Mouse (Mus musculus) thymus, postnatal 0 days (tissue): ENCODE data around the gene Ndufaf4. TPM values are rescaled to one million over a fixed set of nuclear protein-coding genes. Genes with fewer than 3 reads are reported as not detected.
A peak's percentile ranks its signal among the peaks of the same experiment; 100 is the strongest.
"Not testable (repeated sequence)": the region's sequence is repeated elsewhere in the genome, so short reads cannot be mapped to it uniquely, and the experiment has no call there.

ENCODE experiments used
- DNase-seq: peaks from one replicate; pipeline ENCODE4 v3.0.0-alpha.2; 2015; ENCODE audit warnings: low spot score
- polyA plus RNA-seq: library from polyadenylated mRNA; unstranded; fragments of >200 nt; fragmentation: Nextera tagmentation; extraction: Ambion mirVana; gene quantifications from 2 replicates; pipeline ENCODE4 v1.2.1, GENCODE M21; 2015

The Ndufaf4 gene
- 54.6 and 55.1 TPM in 2 replicates for polyA plus RNA-seq

DNA sequence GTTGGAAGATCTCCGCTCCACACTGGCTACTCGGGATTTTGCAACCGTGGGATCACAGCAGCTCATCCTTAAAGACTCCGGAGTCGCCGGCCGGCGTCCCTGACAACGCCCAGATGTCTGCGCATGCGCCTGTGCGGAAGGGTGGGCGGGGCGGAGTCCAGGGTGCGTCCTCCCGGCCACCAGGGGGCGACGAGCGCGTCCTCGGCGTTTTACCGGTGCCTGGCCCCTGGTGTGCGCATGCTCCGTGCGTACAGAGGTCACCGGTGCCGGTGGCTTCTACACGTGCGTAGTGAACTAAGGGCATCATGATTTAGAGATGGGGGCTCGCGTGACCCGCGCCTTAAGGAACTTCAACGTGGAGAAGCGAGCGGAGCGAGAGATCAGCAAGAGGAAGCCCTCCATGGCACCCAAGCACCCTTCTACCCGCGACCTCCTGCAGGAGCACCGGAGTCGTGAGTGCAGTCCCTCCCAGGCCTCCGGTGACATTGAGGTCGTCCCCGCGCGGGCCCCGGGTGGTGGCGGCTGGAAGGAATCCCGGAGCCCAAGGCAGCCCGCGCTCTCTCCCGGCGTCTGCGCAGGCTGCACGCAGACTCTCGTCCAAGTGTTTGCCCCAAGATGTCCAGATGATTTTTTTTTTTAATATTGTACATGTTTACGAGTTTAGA lies at the start of gene Ndufaf4:
Gene Ndufaf4 (plus strand): TSS at position 233 of the 665 bp plus-strand sequence.
- DNase-seq: peak; percentile 94

DNA sequence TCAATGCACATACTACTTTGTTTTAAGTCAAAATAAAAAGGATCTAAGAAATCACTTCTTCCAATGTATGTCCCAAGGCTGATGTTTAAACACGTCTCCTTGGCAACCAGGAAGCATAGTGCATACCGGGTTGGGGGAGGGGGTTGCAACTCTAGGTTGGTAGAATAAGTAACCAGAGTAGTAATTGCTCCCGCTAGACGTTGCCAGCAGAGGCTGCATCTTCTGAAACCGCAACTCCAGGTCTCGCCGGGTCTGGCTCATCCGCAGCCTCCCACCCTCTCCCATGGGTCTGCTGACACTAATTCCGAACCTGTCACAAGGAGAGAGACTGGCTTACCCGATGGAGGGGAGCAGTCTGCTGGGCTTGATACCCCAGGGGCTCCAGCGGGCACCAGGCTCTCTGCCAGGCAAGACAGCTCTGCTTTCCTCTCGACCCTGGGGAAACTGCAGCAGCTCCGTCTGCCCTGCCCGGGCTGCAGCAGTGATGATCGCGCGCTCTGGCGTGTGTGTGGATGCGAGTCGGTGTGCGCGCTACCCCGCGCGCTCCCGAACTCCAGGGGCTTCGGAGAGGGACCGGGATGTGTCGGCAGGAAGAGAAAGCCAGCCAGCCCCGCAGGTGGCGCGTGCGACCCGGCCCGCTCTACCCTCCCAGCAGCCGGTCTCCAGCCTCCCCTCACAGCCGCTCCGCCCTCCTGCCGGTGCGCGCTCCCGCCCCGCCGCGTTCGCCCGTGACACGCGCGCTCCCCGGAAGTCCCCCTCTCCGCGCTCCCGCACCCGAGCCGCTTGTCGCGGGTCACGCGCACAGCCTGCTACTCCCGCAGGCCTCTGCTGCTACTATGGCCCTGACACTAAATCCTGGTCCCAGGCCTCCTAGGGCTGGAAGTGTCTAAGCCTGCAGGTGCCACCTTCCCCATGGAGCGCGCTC lies 47.2 kb upstream of the Ndufaf4 start, which contains the start of gene Klhl32:
Gene Klhl32 (minus strand): TSS at position 724 of the 925 bp plus-strand sequence.
- peak; percentile 68 for DNase-seq

DNA sequence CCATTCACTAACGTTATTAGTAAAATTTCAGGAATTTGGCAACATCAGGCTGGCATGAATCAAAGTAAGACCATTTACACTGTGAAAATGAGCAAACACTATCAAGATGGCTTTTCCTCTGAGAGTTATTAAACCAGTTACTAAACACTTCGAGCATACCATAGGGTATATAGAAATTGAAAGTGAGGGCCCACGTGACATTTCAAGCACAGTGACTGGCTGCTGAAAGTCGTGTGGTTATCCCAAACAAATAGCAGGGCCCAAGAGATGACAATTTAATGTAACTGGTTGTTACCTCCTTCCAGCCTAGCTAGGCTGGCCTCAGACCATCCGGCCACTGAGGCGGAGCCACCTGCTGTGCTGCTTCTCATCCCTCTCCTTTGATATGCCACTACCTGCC lies 32.2 kb upstream of the Ndufaf4 start:
- DNase-seq: no peak

DNA sequence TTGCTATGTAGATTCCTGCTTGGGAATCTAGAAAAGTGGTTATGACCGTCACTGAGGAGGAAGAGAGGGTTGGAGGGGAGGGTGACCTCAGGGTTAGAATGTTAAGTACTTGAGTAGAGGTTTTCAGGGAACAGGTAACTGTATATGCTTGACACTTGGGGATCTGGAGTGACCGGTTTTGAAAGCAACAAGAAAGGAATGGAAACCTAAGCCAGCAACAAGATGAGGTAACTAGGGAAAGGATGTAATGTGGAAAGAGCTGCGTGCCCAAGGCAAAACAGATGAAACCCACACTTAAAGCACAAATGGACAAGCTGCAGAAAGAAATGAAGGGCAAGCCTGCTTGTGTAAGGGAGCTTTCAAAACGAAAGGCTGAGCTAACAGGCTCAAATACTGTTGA lies 28.7 kb upstream of the Ndufaf4 start:
- no peak for DNase-seq

DNA sequence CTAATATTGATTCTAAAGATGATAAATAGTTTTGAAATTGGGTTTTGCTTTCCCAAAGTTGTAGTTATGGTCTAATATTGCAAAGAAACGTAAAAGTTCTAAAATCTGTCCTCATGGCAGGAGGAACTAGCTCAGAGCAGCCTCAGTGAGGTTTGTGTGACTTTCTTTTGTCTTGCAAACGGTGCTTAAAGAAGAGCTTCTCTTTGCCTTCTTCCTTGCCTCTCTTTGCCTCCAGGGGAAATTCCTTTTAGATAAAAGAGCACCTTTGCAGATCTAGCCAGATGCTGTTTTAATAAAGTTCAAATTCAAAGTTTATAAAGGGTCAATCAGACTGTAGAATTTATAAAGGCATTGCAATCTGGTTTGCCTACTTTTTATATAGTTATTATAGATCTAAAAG lies 8.5 kb upstream of the Ndufaf4 start:
- DNase-seq: not testable (repeated sequence)

DNA sequence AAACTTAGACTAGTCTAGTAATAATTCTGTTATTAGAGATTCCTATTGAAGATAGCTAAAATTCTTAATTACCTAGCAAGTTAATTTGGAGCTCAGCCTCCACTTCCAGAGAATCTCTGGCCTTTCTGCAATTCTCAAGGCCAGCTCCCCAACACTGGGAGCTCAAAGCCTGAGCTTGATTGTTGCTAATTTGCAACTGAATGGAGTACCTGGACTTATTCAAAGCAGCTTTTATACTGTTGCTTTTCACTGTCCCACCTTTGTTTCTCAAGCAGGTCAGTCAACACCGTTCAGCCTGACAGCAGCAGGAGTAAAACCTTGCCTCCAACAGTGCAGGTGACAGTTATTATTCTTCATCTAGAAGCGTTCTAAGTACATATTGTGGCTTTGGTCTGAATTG lies 5.6 kb upstream of the Ndufaf4 start:
- not testable (repeated sequence) for DNase-seq

DNA sequence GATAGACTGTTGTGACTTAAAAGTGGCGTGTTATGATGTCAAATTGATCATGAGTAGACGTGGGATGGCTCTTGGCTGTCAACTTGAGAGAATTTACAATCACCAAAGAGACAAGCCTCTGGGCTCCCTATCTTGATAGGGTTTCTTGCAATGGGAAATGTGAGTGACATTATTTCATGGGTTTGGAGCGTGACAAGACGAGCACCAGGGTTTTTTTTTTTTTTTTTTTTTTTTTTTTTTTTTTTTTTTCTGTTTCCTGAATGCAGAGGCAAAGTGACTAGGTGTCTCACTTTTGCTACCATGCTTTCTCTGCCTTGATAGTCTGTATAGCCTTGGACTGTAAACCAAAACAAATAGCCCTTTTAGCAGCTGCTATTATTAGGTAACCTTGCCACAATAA lies 3.3 kb upstream of the Ndufaf4 start:
- DNase-seq: no peak

DNA sequence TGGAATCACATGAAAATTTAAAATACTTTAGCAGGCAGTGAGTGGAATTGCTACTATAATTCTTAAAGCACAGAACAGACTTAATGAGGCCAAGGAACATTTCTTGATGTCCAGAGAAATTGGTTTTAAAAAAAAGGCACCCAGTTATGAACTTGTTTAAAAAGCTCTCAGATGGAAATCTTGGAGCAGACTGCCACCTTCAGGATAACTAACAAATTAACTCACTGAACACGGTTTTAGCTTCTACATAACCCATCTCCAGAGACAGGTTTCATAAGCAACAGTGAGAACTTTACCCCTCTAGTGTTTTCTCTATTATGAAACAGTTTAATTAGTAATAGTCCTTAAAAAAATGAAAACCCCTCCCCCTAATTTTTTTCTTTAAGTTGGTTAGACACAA lies 1.1 kb upstream of the Ndufaf4 start:
- DNase-seq: peak; percentile 56

DNA sequence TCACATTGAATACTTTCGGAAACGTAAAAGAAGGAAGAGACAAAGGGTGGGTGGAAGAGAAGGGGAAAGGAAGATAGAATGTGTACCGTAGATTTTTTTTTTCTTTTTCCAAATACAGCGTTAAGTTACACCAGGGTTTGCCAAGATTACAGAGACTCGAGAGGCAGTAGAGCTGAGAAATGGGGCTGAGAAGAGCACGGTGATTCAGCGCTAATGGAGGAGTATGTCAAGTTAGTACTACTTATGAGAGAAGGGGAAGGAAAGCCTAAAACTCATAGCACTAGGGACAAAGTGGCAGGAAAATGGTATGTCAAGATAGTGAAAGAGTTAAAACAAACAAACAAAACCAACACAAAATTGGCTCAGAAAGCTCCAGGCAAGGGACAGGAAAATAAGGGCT lies 532 bp upstream of the Ndufaf4 start:
- DNase-seq: no peak

DNA sequence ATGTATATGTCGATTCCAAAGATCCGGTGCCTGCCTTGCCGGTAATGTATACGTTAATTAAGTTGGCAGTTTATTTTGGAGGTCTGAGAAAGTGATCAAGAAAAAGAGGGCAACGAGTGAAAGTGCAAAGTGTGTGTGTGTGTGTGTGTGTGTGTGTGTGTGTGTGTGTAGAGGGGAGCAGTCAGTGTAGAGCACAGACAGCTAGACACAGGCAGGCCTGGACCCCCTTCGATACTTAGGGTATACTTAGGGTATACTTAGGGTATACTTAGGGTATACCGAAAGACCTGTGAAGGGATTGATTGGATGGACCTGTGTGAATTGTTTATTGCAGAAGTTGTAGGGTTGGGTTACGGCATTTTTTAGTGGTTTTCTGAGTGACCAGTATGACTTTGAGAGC lies 753 bp downstream of the Ndufaf4 start:
- DNase-seq: no peak

DNA sequence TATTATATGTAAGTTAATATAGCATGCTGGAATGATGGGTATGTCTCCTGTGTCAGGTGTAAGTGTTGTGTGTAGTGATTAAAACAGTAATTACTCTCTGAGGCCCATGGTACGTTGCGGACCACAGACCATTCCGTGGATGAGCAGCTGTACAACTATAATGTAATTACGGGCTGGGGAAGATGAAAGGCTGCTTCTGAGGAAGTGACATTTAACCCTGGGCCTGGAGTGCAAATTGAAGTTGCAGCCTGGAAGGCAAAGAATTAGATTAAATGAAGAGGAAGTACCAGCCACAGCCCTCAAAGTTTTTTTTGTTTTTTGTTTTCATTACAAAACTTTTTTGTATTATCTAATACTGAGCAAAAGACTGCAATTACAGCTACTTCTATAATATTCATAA lies 1.3 kb downstream of the Ndufaf4 start:
- DNase-seq: peak; percentile 5

DNA sequence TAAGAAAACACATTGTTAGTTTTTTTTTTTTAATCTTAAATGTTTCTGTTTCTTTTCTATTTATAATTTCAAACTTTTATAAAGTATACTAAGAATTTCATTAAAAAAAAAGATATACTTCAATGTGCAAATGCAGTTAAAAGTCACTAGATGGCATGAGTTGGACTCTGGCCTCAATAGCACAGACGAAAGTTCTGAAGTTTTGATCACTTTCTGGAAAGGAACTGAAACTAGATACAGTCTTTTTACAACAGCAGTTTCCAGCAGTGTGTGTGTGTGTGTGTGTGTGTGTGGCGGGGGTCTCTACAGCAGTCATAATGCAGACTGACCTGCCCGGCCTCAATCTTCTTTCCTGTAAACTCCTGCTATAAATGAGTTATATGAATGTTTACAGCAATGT lies 9.9 kb downstream of the Ndufaf4 start:
- DNase-seq: no peak

DNA sequence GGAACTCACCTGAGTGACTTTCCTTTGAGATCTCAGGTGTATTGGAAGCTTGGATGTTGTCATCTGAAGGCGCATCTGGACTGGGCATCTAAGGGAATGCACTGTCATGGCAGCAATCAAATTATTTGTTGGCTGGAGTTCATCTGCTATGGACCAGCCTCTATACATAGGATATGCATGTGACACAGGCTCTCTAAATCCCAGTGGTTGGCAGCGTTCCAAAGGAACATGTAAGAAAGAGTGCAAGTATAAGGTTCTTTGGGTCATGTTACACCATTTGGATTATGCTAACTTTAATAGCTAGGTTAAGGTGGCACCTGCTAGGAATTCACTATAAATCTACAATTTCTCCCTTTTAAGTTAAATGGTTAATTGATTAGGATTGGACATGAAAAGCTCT lies 17.7 kb downstream of the Ndufaf4 start:
- no peak for DNase-seq

DNA sequence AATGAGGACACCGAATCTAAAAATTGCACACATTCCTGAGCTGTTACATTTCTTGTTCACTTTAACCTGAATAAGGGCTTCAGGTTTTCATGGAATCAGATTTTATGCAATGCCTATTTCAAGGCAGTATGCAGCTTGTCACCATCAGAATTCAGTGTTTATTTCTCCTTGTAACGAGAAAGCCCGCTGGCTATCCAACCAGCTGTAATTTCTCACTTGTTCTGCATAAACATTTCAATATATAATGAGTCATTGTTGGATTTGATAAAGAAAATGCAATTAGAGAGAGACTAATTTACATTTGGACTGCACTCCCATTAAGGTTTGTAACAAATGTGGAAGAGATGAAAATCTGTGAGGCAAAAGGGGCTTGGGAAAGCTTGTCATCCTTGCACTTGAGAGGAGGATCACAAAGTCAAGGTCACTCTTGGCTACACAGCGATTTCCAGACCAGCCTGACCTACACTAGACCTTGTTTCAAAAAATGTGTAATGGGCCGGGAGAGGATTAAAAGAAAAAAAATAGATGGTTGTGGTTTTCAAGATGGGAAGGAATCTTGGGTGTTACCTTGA lies 22.2 kb downstream of the Ndufaf4 start:
- no peak for DNase-seq

DNA sequence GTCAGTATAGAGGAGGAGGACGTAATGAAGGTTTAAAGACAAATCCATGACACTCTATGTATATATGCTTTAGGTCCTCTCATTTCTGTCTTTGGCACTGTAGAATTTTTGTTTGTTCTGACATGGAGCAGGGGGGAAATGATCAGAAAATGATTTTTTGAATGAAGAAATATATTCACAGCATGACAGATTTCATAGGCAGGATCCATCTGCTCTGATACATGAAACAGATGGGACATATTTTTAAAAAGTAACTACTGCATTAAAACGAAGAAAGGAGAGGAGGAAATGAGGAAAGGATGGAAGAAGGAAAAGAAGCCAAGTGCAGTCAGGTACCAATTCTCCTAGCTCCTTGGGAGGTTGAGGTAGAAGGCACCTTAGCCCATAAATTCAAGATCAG lies 26.8 kb downstream of the Ndufaf4 start:
- no peak for DNase-seq

DNA sequence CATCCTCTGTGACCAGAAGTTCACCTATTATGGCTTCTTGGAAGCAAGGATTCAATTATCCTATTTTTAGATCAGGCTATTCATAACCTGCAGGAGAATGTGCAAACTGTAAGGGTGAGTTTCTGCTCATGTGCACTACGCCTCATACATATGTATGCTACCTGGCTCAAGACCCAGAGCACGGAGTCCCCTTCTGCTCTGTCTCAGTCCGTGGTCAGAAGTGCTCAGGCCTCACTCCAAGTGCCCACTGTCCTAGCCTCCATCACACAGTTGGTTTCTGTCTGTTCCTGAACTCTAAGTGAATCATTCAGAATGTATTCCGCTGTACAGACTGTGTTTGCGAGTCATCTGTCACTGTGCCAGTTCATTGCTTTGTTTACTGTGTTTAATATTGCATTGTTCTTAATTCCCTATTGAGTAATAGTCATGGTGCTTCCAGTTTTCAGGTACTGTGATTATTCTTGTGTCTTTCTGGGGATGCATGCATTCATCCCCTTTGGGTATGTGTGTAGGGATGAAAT lies 30.4 kb downstream of the Ndufaf4 start:
- DNase-seq: no peak

DNA sequence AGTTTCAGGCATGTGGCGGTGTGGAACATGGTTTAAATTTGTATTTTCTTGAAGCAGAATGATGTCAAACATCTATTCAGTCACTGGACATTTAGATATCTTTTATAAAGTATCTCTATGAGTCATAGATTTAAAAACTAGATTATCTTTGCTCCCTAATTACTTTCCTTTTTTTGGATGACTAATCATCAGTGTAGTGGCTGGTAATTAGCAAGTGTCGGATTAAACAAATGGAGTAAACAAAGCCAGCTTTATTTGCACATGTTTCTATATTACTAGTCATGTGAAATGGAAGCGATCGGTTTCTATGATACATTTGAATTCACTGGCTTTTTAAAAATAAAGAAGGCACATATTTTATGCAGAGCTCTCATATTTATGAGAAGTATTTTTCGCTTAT lies 31.0 kb downstream of the Ndufaf4 start:
- no peak for DNase-seq

DNA sequence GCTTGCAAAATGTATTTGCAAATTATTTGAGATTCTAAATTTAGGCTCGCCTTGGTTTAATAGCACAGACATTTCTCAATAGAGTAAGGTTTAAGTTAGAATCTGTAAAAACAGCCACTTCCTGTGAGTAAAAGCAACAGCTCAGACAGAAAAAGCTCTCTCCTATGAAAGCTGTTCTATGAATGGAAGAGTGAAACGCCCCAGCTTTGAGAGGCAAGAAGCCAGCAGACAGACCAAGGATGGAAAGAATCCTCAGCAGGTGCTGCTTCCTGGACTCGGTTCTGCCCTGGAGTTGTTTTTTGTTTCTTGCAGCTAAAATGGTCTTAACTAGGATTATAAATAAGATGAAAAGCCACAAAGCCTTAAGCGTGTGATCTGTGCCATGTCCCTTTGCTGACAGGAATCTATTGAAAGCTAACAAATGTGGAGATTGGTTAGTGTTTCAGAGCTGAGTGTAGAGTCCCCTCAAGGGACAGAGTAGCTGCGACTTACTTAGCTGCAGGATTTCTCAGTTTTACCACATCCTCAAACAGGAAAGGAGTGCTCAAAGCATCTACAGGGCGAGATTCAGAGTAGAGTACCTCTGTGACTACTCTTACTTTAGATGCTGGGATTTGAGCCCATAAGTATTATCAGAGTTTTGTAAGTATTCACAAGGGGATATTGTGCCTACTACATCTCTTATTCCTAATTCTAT lies 45.0 kb downstream of the Ndufaf4 start:
- DNase-seq: no peak
